Mouse (Mus musculus) CD4-positive, CD25-positive, alpha-beta regulatory T cell, adult 4 months (primary cell): ENCODE results near the gene Erbb2. TPM values are rescaled to one million over a fixed set of nuclear protein-coding genes. Genes with fewer than 3 reads are reported as not detected.

Experiments used
- ATAC-seq: one replicate; pipeline ENCODE4 v1.8.0; 2017
- polyA plus RNA-seq, 2 experiments: library from polyadenylated mRNA; unstranded; fragments of 100-300 nt; shearing (Covaris generic); gene quantifications; one replicate each; pipeline ENCODE4 v1.2.1; 2017

Gene Erbb2
- polyA plus RNA-seq, 2 experiments from 2014 or later: 0.07 to 0.23 TPM

- ATAC-seq: no peak
These were observed 26.4 kb upstream of the Erbb2 start, which contains the start of gene Pnmt for GRCm38 (mm10) chr11:98385638-98386585. TSS of gene Pnmt (plus strand) at chr11:98386450.

- no peak for ATAC-seq
These were observed 25.7 kb upstream of the Erbb2 start for GRCm38 (mm10) chr11:98386596-98386995.

- ATAC-seq: no peak
These were observed 25.2 kb upstream of the Erbb2 start for GRCm38 (mm10) chr11:98387056-98387577.

GRCm38 (mm10) chr11:98388282-98388681 is 24.0 kb upstream of the Erbb2 start:
- ATAC-seq: no peak

GRCm38 (mm10) chr11:98389221-98389780 is 23.0 kb upstream of the Erbb2 start:
- ATAC-seq: no peak

GRCm38 (mm10) chr11:98390141-98390540 is 22.1 kb upstream of the Erbb2 start:
- ATAC-seq: no peak

GRCm38 (mm10) chr11:98392034-98392433 is 20.2 kb upstream of the Erbb2 start:
- no peak for ATAC-seq

- ATAC-seq: no peak
These were observed 19.6 kb upstream of the Erbb2 start for GRCm38 (mm10) chr11:98392645-98393044.

GRCm38 (mm10) chr11:98393317-98393716 is 19.0 kb upstream of the Erbb2 start:
- ATAC-seq: peak; percentile 39

- no peak for ATAC-seq
These were observed 18.0 kb upstream of the Erbb2 start for GRCm38 (mm10) chr11:98394301-98394700.

- no peak for ATAC-seq
These were observed 17.2 kb upstream of the Erbb2 start for GRCm38 (mm10) chr11:98395041-98395440.

GRCm38 (mm10) chr11:98397946-98398345 is 14.3 kb upstream of the Erbb2 start:
- ATAC-seq: no peak

- peak; percentile 95 for ATAC-seq
These were observed 12.0 kb upstream of the Erbb2 start, which contains the start of gene Pgap3 for GRCm38 (mm10) chr11:98400161-98400726. TSS of gene Pgap3 (minus strand) at chr11:98400490.

- no peak for ATAC-seq
These were observed 11.5 kb upstream of the Erbb2 start for GRCm38 (mm10) chr11:98400816-98401215.

- no peak for ATAC-seq
These were observed 5.6 kb upstream of the Erbb2 start for GRCm38 (mm10) chr11:98406621-98407020.

- ATAC-seq: no peak
These were observed 3.4 kb upstream of the Erbb2 start for GRCm38 (mm10) chr11:98408872-98409271.

- no peak for ATAC-seq
These were observed 2.9 kb upstream of the Erbb2 start for GRCm38 (mm10) chr11:98409341-98409822.

GRCm38 (mm10) chr11:98412797-98413301 is 579 bp downstream of the Erbb2 start:
- no peak for ATAC-seq

GRCm38 (mm10) chr11:98413731-98414130 is 1.5 kb downstream of the Erbb2 start:
- no peak for ATAC-seq

- no peak for ATAC-seq
These were observed 1.9 kb downstream of the Erbb2 start for GRCm38 (mm10) chr11:98414162-98414561.

GRCm38 (mm10) chr11:98417074-98417473 is 4.8 kb downstream of the Erbb2 start:
- no peak for ATAC-seq

GRCm38 (mm10) chr11:98418273-98418672 is 6.0 kb downstream of the Erbb2 start:
- ATAC-seq: no peak
